Mouse (Mus musculus): ENCODE results near the gene Gm44805. TPM values are rescaled to one million over a fixed set of nuclear protein-coding genes. Genes with fewer than 3 reads are reported as not detected.

Gm44805 gene
- polyA plus RNA-seq, 1 experiment from 2014 or later: not detected

GRCm38 (mm10) chr7:19622241-19622640 is 59.0 kb downstream of the Gm44805 start:
- Histone ChIP-seq H3K27ac (ENCODE audit: low read length) (no peak overlapping the region), H3K9ac (replicated peaks; ENCODE audit: low read depth) (no peak overlapping the region), H3K36me3 (ENCODE audit: insufficient read depth, low read length) (no peaks in the 10 kb centered on the region), H3K4me3 (ENCODE audit: low read depth, low read length) (no peak overlapping the region), H3K9me3 (ENCODE audit: low read length) (no peaks in the 10 kb centered on the region), H3K4me2 (replicated peaks; ENCODE audit: low read depth, low read length) (no peak overlapping the region), H3K27me3 (replicated peaks; ENCODE audit: insufficient read depth, low read length) (no peaks in the 10 kb centered on the region), H3K4me1 (ENCODE audit: insufficient read depth, low read depth, low read length) (no peaks in the 10 kb centered on the region)
- no peak for TF ChIP-seq CTCF (IDR thresholded peaks at IDR 0.05)
- no peak for TF ChIP-seq EP300 (IDR thresholded peaks at IDR 0.05)
- DNase-seq (ENCODE audit: low spot score) (no peak), ATAC-seq (no peak)
- WGBS: 37% methylated on average over 6 of the region's 6 CpGs

Other genes with a start within 250 kb of the Gm44805 start
- 7.4 and 7.9 TPM in 2 replicates for gene Mark4, start 222.6 kb downstream of the Gm44805 start, polyA plus RNA-seq (2015; fragmentation: Nextera tagmentation; extraction: Ambion mirVana)
- 1.1 and 1.4 TPM in 2 replicates for gene Exoc3l2, start 218.1 kb downstream of the Gm44805 start, polyA plus RNA-seq (2015; fragmentation: Nextera tagmentation; extraction: Ambion mirVana)
- gene Bloc1s3, start 173.1 kb downstream of the Gm44805 start, polyA plus RNA-seq (2015; fragmentation: Nextera tagmentation; extraction: Ambion mirVana): 2.6 and 3.0 TPM in 2 replicates
- gene Trappc6a, start 173.0 kb downstream of the Gm44805 start, polyA plus RNA-seq (2015; fragmentation: Nextera tagmentation; extraction: Ambion mirVana): 85.5 and 91.9 TPM in 2 replicates
- gene Nkpd1, start 163.6 kb downstream of the Gm44805 start, polyA plus RNA-seq (2015; fragmentation: Nextera tagmentation; extraction: Ambion mirVana): 0.05 and 0.15 TPM in 2 replicates
- 19.1 and 20.3 TPM in 2 replicates for gene Ppp1r37, start 118.3 kb downstream of the Gm44805 start, polyA plus RNA-seq (2015; fragmentation: Nextera tagmentation; extraction: Ambion mirVana)
- gene Zfp296, start 104.1 kb downstream of the Gm44805 start, polyA plus RNA-seq (2015; fragmentation: Nextera tagmentation; extraction: Ambion mirVana): 0.76 and 0.88 TPM in 2 replicates
- gene Gemin7, start 103.8 kb downstream of the Gm44805 start, polyA plus RNA-seq (2015; fragmentation: Nextera tagmentation; extraction: Ambion mirVana): 161 and 163 TPM in 2 replicates
- gene Clasrp, start 76.9 kb downstream of the Gm44805 start, polyA plus RNA-seq (2015; fragmentation: Nextera tagmentation; extraction: Ambion mirVana): 22.6 and 23.8 TPM in 2 replicates
- gene Relb, start 52.0 kb downstream of the Gm44805 start, polyA plus RNA-seq (2015; fragmentation: Nextera tagmentation; extraction: Ambion mirVana): 15.6 and 29.8 TPM in 2 replicates
- gene Clptm1, start 16.4 kb downstream of the Gm44805 start, polyA plus RNA-seq (2015; fragmentation: Nextera tagmentation; extraction: Ambion mirVana): 76.9 and 78.8 TPM in 2 replicates
- 4.2 and 4.9 TPM in 2 replicates for gene Apoc2, start 3.5 kb downstream of the Gm44805 start, polyA plus RNA-seq (2015; fragmentation: Nextera tagmentation; extraction: Ambion mirVana)
- 0.38 and 0.88 TPM in 2 replicates for gene Apoc4, start 56 bp upstream of the Gm44805 start, polyA plus RNA-seq (2015; fragmentation: Nextera tagmentation; extraction: Ambion mirVana)
- 61.1 and 63.8 TPM in 2 replicates for gene Apoc1, start 11.2 kb upstream of the Gm44805 start, polyA plus RNA-seq (2015; fragmentation: Nextera tagmentation; extraction: Ambion mirVana)
- gene Apoe, start 17.8 kb upstream of the Gm44805 start, polyA plus RNA-seq (2015; fragmentation: Nextera tagmentation; extraction: Ambion mirVana): 768 and 1,006 TPM in 2 replicates
- gene Tomm40, start 34.0 kb upstream of the Gm44805 start, polyA plus RNA-seq (2015; fragmentation: Nextera tagmentation; extraction: Ambion mirVana): 60.8 and 62.4 TPM in 2 replicates
- 113 and 116 TPM in 2 replicates for gene Nectin2, start 69.1 kb upstream of the Gm44805 start, polyA plus RNA-seq (2015; fragmentation: Nextera tagmentation; extraction: Ambion mirVana)
- 477 and 507 TPM in 2 replicates for gene Bcam, start 89.6 kb upstream of the Gm44805 start, polyA plus RNA-seq (2015; fragmentation: Nextera tagmentation; extraction: Ambion mirVana)
- gene Cblc, start 115.4 kb upstream of the Gm44805 start, polyA plus RNA-seq (2015; fragmentation: Nextera tagmentation; extraction: Ambion mirVana): 18.4 and 23.9 TPM in 2 replicates
- gene Bcl3, start 141.3 kb upstream of the Gm44805 start, polyA plus RNA-seq (2015; fragmentation: Nextera tagmentation; extraction: Ambion mirVana): 8.3 and 20.0 TPM in 2 replicates
- 0.12 and 0.24 TPM in 2 replicates for gene Gm19345, start 170.6 kb upstream of the Gm44805 start, polyA plus RNA-seq (2015; fragmentation: Nextera tagmentation; extraction: Ambion mirVana)
- 0.13 and 0.18 TPM in 2 replicates for gene Ceacam16, start 179.9 kb upstream of the Gm44805 start, polyA plus RNA-seq (2015; fragmentation: Nextera tagmentation; extraction: Ambion mirVana)
- 0.04 TPM in 1 of 2 replicates, not detected in the other for gene Ceacam19, start 206.5 kb upstream of the Gm44805 start, polyA plus RNA-seq (2015; fragmentation: Nextera tagmentation; extraction: Ambion mirVana)
- 20.8 and 24.3 TPM in 2 replicates for gene Pvr, start 239.7 kb upstream of the Gm44805 start, polyA plus RNA-seq (2015; fragmentation: Nextera tagmentation; extraction: Ambion mirVana)